Mouse (Mus musculus) left cerebral cortex, postnatal 36 days (tissue): Measurements from ENCODE around the gene Lypd6b. TPM values are rescaled to one million over a fixed set of nuclear protein-coding genes. Genes with fewer than 3 reads are reported as not detected.
A peak's percentile ranks its signal among the peaks of the same experiment; 100 is the strongest.

ENCODE experiments used
- DNase-seq, 2 experiments: peaks; one replicate each; pipeline ENCODE4 v3.0.0; 2021 to 2022; ENCODE audit warnings: low spot score in 2 of 2, mixed read lengths in 1 of 2
- intact Hi-C: fragments of 180-260 bp; cut with DNase I; formaldehyde crosslinking; loops from one replicate; pipeline ENCODE4 v1.15.1; 2025
- total RNA-seq, 2 experiments: library from RNA; stranded (reverse); gene quantifications; 2 replicates each; pipeline ENCODE4 v1.2.3; 2021

Lypd6b gene
- total RNA-seq, 2 experiments from 2014 or later: 7.8 to 9.0 TPM

GRCm38 (mm10) chr2:49917489-49917888 is 130.0 kb downstream of the Lypd6b start:
- intact Hi-C loops: no loop called here

DNA sequence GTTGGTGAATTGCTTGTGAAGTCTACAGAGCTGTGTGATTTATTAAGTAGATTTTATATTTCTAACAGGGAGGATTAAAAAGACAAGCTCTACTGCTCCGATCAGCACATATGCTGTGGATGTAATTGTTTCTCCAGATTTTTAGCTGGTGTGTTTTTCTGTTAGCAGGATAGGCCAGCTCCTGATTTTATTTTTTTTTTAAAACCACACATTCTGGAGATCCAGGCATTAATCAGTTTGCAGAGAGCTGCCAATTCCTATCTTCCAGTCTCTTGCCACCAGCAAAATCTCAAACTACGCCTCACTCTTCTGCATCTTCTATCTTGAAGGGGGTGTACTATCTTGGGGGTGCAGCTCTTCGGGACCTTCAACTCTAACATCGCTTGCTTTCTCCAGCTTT is 130.6 kb downstream of the Lypd6b start:
- intact Hi-C loops: no loop called here
- DNase-seq: no peak

More at GRCm38 (mm10) chr2:49917489-49917888, 130.0 kb downstream of the Lypd6b start:
- DNase-seq: no peak

GRCm38 (mm10) chr2:49918692-49919091 is 131.2 kb downstream of the Lypd6b start:
- intact Hi-C loops: no loop called here

GRCm38 (mm10) chr2:49921948-49922347 is 134.5 kb downstream of the Lypd6b start:
- no peak for DNase-seq
- intact Hi-C loops: no loop called here

More at GRCm38 (mm10) chr2:49918692-49919091, 131.2 kb downstream of the Lypd6b start:
- peak in 1 of 2 experiments; percentile 4 for DNase-seq

- intact Hi-C loops: no loop called here
- no peak for DNase-seq
Measured at GRCm38 (mm10) chr2:49922810-49923209, 135.3 kb downstream of the Lypd6b start.

DNA sequence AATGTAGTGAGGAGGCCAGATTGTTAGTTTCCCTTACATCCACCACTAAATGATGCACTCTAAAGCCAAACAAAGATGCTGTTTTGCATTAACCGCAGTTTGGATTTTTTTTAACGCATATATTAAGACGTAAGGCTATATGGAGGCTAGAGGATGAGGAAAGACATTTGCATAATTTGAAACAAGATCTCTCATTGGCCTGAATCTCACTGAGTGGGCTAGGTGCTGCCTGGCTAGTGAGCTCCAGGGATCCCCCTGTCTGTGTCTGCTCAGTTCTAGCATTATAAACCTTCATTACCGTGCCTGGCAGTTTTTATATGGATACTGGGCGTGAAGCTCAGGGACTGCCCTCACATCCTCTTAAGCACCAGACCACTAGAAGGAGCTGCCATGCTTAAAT is 138.7 kb downstream of the Lypd6b start:
- no peak for DNase-seq
- intact Hi-C loops: no loop called here

- intact Hi-C loops: no loop called here
- DNase-seq: no peak
Measured at GRCm38 (mm10) chr2:49927362-49927761, 139.9 kb downstream of the Lypd6b start.

DNA sequence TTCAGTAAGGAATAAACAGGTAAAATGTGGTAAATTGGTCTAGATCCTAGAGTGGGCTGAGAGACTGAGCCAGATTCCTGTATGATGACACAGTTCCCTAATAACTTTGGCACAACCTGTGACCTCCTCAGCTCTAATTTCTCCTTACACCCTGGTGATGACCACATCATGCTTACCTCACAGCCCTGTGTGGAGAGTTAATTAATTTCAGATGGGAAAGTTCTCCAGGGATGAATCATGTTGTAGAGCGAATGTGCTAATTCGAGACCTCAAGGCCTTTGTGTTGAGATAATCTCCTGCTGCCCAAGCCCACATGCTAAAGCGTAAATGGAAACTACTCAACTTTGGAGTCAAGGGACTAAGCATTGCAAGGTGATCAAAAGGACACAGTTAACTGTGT is 142.4 kb downstream of the Lypd6b start:
- intact Hi-C loops: no loop called here
- DNase-seq: no peak

- intact Hi-C loops: no loop called here
- DNase-seq: no peak
Measured at GRCm38 (mm10) chr2:49937621-49938020, 150.1 kb downstream of the Lypd6b start.

- intact Hi-C loops: no loop called here
- DNase-seq: no peak
Measured at GRCm38 (mm10) chr2:49938246-49938645, 150.8 kb downstream of the Lypd6b start.

- intact Hi-C loops: loop anchor here (10.0 kb wide), 1 partner anchor 334 kb away; no protein-coding TSS in a partner anchor
Measured at GRCm38 (mm10) chr2:49940372-49940771, 152.9 kb downstream of the Lypd6b start.

GRCm38 (mm10) chr2:49942100-49942499 is 154.6 kb downstream of the Lypd6b start:
- DNase-seq: no peak
- intact Hi-C loops: loop anchor here (10.0 kb wide), 1 partner anchor 333 kb away; no protein-coding TSS in a partner anchor

More at GRCm38 (mm10) chr2:49940372-49940771, 152.9 kb downstream of the Lypd6b start:
- no peak for DNase-seq

- intact Hi-C loops: no loop called here
Measured at GRCm38 (mm10) chr2:49951681-49952080, 164.2 kb downstream of the Lypd6b start.

DNA sequence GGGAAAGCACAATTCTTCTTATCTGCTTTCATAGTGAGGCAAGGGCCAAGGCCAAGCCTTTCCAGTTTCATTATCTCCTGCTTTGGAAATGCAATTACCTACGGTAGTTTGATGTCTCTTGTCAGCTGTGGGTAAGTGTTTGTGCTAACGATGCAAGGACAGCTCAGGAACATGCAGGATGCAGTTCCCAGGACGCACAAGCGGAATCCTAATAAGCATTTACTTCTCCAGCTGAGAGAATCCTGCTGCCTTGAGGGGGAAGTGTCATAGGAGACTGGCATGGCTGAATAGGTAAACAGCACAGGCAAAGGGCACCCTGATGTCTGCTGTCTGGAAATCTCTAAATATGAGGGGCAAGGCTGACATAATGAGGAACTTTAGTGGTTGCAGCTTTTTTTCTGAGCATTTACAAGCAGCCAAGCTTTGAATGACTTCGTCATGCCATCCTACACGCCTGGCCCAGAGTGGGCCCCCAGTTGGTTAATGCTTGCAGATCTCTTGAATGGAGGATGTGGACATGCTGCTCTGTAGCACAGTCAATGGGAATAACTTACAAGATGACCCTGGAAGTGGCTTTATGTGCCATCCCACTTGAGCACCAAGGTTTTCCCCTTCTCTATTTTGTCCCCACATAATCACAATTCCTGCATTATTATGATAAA is 165.3 kb downstream of the Lypd6b start:
- DNase-seq: no peak
- intact Hi-C loops: no loop called here

More at GRCm38 (mm10) chr2:49951681-49952080, 164.2 kb downstream of the Lypd6b start:
- no peak for DNase-seq

DNA sequence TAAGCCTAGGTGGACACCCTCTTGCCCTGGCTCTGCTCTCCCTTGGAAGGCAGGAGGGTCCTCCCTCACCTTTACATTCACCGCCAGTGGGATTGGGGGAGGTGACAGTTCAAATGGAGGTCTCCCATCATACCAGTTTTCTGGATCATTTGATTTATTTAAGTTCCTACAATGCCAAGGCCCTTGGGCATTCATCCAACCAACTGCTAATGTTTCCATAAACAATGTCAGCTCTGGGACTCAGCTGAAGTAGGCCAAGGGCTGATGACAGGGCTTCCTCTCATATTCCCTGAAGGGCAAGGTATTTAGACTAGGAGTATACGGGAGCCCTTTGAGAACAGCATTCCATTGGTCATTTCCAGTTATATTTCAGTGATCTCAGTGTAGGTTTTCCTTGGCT is 170.0 kb downstream of the Lypd6b start:
- intact Hi-C loops: no loop called here
- DNase-seq: no peak

DNA sequence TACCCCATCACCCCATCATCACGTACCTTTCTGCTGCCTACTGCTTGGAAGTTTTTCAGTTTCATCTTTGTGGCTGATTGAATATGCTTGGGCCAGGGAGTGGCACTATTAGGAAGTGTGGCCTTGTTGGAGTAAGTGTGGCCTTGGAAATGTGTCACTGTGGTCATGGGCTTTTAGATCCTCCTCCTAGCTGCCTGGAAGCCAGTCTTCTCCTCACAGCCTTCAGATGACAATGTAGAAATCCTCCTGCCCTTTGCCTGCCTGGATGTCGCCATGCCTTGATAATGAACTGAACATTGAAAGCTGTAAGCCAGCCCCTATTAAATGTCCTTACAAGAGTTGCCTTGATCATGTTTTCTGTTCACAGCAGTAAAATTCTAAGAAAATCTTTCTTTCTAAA is 174.5 kb downstream of the Lypd6b start:
- intact Hi-C loops: no loop called here
- no peak for DNase-seq

DNA sequence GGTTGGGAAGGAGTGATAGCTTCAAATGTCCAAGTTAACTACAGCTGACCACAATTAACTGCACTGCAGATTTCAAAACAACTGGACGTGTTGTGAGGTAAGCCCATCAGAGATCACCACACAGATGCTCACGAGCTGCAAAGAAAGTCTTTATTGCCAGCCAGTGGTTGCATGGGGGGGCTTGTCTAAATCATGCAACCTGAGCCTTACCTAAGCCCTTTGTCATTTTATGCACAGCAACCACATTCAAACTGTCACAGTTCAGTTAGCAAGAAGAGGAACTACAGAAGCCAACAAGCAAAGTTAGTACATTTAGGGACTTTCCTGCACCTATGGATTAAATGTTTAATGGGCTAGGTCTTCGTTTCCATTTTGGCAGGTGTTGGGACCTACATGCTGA is 177.4 kb downstream of the Lypd6b start:
- no peak for DNase-seq

DNA sequence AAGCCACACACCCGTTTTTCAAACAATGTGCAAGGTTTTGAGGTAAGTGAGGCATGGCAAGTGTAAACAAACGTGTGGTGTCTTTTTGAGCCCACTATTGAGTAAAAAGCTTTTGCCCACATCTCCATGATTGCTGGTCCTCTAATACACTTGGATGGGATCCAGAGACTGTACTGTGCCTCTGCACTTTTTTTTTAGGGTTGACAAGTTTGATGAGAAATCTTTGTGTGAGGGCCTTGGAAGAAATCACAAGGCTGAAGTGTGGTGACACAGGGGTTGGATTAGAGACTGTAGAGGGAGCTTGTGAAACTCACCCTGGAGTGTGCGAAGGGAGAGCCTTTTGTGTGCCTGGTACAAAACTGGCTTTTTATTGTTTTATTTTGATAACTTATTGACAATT is 180.3 kb downstream of the Lypd6b start:
- intact Hi-C loops: no loop called here
- no peak for DNase-seq

More for the DNA sequence above, 177.4 kb downstream of the Lypd6b start:
- intact Hi-C loops: no loop called here

- intact Hi-C loops: no loop called here
- no peak for DNase-seq
Measured at GRCm38 (mm10) chr2:49970990-49971389, 183.5 kb downstream of the Lypd6b start.

DNA sequence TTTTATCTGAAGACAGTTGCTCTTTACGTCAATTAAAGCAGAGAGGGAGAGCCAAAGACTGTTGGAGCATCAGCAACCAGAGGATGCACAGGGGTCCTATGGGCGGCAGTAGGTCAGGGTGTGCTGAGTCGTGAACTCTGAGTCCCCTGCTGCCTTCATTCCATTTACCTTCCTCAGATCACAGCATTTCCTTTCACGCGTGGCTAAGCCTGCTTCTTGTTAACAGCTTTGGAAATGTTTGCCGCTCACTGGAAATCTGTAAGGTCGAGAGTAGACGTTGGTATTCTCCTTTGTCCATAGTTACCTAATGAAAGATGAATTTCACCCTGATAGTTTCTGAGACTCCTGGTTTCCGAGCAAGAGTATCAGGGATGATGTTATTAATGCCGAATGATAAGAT is 191.1 kb downstream of the Lypd6b start:
- intact Hi-C loops: no loop called here
- DNase-seq: no peak

DNA sequence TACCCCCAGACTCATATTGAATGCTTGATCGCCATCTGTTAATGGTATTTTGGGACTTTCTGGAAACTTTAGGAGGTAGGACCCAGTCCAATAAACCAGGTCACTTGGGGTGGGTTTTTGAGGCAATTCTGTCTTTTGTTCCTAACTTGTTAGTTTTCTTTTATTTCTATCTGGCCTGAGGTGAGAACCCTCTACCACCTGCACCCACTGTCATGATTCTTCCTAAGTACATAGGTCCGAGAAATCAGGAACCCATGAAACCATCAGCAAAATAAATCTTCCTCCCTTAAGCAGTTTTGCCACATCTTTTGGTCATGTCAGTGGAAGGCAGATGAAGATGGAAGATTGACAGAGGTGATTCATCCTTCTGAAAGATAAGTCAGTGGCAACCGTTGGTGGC is 192.5 kb downstream of the Lypd6b start:
- intact Hi-C loops: no loop called here
- no peak for DNase-seq

GRCm38 (mm10) chr2:49983021-49983420 is 195.5 kb downstream of the Lypd6b start:
- DNase-seq: peak; percentile 21 to 40
- intact Hi-C loops: no loop called here
